Mouse (Mus musculus) bone marrow macrophage, adult 2 months (primary cell): ENCODE measurements at regions not wholly inside any gene's neighbourhood (a gene's known extent, or its start where the extent isn't known, plus 50 kb on each side); places are given as distances from the start of the nearest gene placed in this dataset.

ENCODE experiments used
- CTCF ChIP-seq: IDR thresholded peaks from 2 replicates; pipeline ENCODE4 v1.5.1; 2012; ENCODE audit warnings: low read depth, mild to moderate bottlenecking, low read length, moderate library complexity
- POLR2A ChIP-seq: IDR thresholded peaks from 2 replicates; pipeline ENCODE4 v1.6.1; 2012; ENCODE audit warnings: mild to moderate bottlenecking, low read depth, low read length, borderline replicate concordance

GRCm38 (mm10) chr1:73188796-73189195 lies 173.1 kb upstream of the Tnp1 start:
- no peak for TF ChIP-seq CTCF
- TF ChIP-seq POLR2A, result no peak
